Mouse (Mus musculus): ENCODE data around the gene Cfap61. TPM values are rescaled to one million over a fixed set of nuclear protein-coding genes. Genes with fewer than 3 reads are reported as not detected.

Gene Cfap61
- polyA plus RNA-seq, 1 experiment from 2014 or later, result 0.08 TPM

DNA sequence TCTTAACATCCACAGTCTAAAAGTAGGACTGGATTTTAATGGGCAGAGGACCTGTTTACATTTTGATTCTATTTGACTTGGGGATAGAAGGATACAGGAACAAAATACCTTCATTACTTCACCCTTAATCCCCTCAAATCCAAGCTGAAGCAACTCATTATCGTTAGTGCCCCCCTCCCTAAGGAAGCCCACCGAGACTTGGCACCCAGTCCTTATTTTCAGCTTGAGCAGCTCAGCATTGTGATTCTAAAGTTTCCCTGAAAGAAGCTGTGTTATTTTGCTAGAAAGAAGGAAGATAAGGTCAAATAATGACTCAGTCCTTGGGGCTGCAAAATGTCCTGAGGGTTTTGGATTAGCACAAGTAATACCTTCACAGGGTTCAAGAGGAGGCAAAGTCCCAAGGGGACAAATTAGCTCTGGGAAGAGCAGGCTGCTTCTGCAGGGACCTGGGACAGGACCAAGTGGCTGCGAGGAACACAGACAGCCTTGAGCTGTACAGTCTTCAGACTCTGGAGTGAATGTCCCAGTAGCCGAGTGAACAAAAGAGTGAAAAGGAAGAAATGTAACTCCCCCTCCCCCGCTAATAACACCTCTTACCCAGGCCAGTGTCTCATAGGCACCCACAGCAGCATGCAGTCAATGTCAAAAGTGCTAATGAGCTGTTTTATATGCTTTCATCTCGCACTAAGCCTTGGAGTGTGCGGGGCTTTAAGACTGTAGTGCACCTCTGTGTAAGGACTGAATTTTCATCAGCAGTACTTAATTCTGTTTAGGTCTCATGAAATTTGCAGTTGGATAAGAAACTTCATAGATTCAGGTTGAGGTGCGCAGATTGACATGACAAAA, 81.0 kb downstream of the Cfap61 start:
- Histone ChIP-seq H3K36me3 (ENCODE audit: control insufficient read depth, insufficient read depth, low read length) (no peaks in the 10 kb centered on the region), H3K4me1 (ENCODE audit: control insufficient read depth, insufficient read depth, low read length) (no peaks in the 10 kb centered on the region), H3K27ac (replicated peaks; ENCODE audit: low read depth, low read length) (no peak overlapping the region), H3K27me3 (ENCODE audit: control insufficient read depth, insufficient read depth, low read length) (no peaks in the 10 kb centered on the region), H3K4me2 (ENCODE audit: low read depth, severe bottlenecking) (no peak overlapping the region), H3K9ac (ENCODE audit: low read length) (no peak overlapping the region), H3K4me3 (ENCODE audit: low read depth, low read length) (no peak overlapping the region), H3K9me3 (ENCODE audit: control insufficient read depth, low read length) (no peaks in the 10 kb centered on the region)
- DNase-seq (ENCODE audit: low spot score) (no peak), ATAC-seq (ENCODE audit: insufficient number of reproducible peaks, low FRiP score, low TSS enrichment, low read depth) (no peak)
- 50% methylated on average over 8 of the region's 8 CpGs for WGBS

DNA sequence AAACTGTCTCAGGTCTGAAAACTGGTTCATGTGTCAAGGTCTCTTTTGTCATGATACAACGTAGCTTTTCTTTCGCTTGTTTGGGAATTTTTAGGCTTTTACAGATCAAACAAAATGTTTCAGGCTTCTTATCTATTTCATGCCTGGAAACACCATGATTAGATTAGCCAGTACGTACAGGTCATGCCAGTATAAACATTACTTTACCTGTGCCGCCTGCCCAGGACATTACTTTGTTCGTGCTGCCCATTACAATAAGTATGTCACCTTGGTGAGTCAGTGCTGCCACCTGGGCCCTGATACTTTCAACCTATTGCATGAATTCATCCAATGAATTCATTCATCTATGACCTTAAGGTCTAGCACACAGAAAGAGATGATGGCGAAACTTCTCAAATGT, 88.3 kb downstream of the Cfap61 start:
- H3K9ac ChIP-seq (ENCODE audit: low read length), result no peak overlapping the region
- H3K9me3 ChIP-seq (ENCODE audit: control insufficient read depth, low read length), result no peaks in the 10 kb centered on the region
- no peak overlapping the region for H3K27ac ChIP-seq (replicated peaks; ENCODE audit: low read depth, low read length)
- no peak overlapping the region for H3K4me2 ChIP-seq (ENCODE audit: low read depth, severe bottlenecking)
- 92% methylated on average over 6 of the region's 6 CpGs for WGBS
- H3K27me3 ChIP-seq (ENCODE audit: control insufficient read depth, insufficient read depth, low read length), result no peaks in the 10 kb centered on the region
- no peaks in the 10 kb centered on the region for H3K4me1 ChIP-seq (ENCODE audit: control insufficient read depth, insufficient read depth, low read length)
- no peaks in the 10 kb centered on the region for H3K36me3 ChIP-seq (ENCODE audit: control insufficient read depth, insufficient read depth, low read length)
- no peak overlapping the region for H3K4me3 ChIP-seq (ENCODE audit: low read depth, low read length)
- ATAC-seq (ENCODE audit: insufficient number of reproducible peaks, low FRiP score, low TSS enrichment, low read depth) (no peak), DNase-seq (ENCODE audit: low spot score) (no peak)

DNA sequence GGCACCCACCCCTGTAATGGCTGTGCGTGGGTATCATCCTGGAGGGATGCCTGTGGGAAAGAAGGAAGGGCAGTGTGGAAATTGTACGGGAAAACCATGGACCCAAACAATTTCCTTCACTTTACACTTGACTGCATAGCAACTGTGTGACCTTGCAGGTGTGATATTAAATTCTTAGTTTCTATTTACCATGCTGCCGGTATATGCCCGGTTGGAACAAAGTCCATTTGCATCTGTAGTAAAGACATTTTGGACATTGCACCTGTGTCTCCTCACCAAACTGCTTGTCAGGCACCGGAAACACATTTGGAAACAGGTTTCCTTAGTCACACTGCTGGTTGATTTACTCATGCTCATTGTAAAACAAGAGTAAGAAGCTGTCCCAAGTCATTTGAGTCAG, 109.1 kb downstream of the Cfap61 start:
- Histone ChIP-seq H3K27me3 (ENCODE audit: control insufficient read depth, insufficient read depth, low read length) (no peaks in the 10 kb centered on the region), H3K36me3 (ENCODE audit: control insufficient read depth, insufficient read depth, low read length) (no peaks in the 10 kb centered on the region), H3K9me3 (ENCODE audit: control insufficient read depth, low read length) (no peaks in the 10 kb centered on the region), H3K4me2 (ENCODE audit: low read depth, severe bottlenecking) (no peak overlapping the region), H3K4me1 (ENCODE audit: control insufficient read depth, insufficient read depth, low read length) (no peaks in the 10 kb centered on the region), H3K27ac (replicated peaks; ENCODE audit: low read depth, low read length) (no peak overlapping the region), H3K4me3 (ENCODE audit: low read depth, low read length) (no peak overlapping the region), H3K9ac (ENCODE audit: low read length) (no peak overlapping the region)
- no peak for DNase-seq (ENCODE audit: low spot score)
- WGBS, result 95% methylated on average over 5 of the region's 5 CpGs
- no peak for ATAC-seq (ENCODE audit: insufficient number of reproducible peaks, low FRiP score, low TSS enrichment, low read depth)

DNA sequence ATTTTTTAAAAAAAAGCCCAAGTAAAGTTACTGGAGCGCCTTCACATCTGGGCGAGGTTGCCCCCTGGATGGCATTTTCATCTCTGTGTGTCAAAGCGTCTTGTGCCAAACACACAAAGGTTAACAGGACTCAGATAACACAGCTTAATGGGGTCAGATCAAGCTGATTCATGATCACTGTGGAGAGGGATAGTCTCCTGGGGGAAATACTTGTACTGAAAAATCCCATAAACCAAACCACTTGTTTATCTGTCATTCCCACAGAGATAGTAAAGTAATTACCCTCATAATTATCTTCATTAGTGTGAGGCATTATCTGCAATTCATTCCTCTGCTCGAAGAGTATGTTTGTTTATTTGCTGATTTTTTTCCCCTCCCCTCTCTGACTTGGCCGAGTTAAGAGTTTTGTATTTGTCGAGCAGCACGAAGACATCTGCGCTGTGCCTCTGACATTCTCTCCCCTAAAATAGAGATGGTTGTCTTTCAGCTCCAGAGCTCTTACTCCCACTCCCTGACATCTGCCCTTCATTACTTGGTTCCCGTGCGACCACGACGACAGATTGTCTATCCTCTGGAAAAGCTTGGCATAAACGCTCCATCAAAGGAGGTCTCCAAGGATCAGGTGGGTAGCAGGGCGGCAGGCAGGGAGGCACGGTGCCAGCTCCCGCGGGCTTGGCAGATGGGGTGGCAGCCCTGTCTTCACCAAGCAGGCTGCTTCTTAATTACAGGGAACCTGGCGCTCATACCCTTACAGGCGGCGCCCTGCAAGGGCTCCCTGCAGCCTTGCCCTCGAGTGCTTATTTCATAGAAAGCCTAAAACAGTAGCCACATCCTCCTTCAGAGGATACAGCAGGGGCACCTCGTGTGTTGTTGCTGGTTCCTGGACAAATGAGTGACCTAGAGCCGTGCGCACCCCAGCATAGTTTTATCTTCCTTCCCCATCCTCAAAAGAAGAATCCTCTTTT, 110.6 kb downstream of the Cfap61 start:
- ATAC-seq (ENCODE audit: insufficient number of reproducible peaks, low FRiP score, low TSS enrichment, low read depth) (no peak), DNase-seq (ENCODE audit: low spot score) (no peak)
- no peak overlapping the region for H3K9ac ChIP-seq (ENCODE audit: low read length)
- no peak overlapping the region for H3K27ac ChIP-seq (replicated peaks; ENCODE audit: low read depth, low read length)
- H3K4me2 ChIP-seq (ENCODE audit: low read depth, severe bottlenecking), result no peak overlapping the region
- H3K4me1 ChIP-seq (ENCODE audit: control insufficient read depth, insufficient read depth, low read length), result no peaks in the 10 kb centered on the region
- H3K4me3 ChIP-seq (ENCODE audit: low read depth, low read length), result no peak overlapping the region
- H3K9me3 ChIP-seq (ENCODE audit: control insufficient read depth, low read length), result no peaks in the 10 kb centered on the region
- H3K36me3 ChIP-seq (ENCODE audit: control insufficient read depth, insufficient read depth, low read length), result no peaks in the 10 kb centered on the region
- 39% methylated on average over 24 of the region's 24 CpGs for WGBS
- no peaks in the 10 kb centered on the region for H3K27me3 ChIP-seq (ENCODE audit: control insufficient read depth, insufficient read depth, low read length)

DNA sequence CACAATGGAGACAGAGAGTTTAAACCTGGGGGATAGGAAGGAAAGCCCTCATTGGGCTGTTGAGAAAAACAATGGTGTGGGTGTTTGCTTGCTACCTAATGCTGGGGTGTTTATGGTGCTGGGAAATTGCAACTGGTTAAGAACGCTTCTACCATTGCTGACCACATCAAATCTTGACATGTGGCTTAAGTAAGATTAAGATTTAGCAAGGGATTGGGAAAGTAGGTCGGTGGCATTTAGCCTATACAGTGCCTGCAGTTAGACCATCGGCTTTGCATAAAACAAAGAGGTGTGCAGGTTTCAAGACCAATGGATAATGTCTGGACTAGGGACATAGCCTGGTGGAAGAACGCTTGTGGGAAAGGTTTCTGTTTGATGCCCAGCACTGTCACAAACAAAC, 113.1 kb downstream of the Cfap61 start:
- Histone ChIP-seq H3K4me1 (ENCODE audit: control insufficient read depth, insufficient read depth, low read length) (no peaks in the 10 kb centered on the region), H3K4me2 (ENCODE audit: low read depth, severe bottlenecking) (no peak overlapping the region), H3K36me3 (ENCODE audit: control insufficient read depth, insufficient read depth, low read length) (no peaks in the 10 kb centered on the region), H3K9me3 (ENCODE audit: control insufficient read depth, low read length) (no peaks in the 10 kb centered on the region), H3K9ac (ENCODE audit: low read length) (no peak overlapping the region), H3K27me3 (ENCODE audit: control insufficient read depth, insufficient read depth, low read length) (no peaks in the 10 kb centered on the region), H3K27ac (replicated peaks; ENCODE audit: low read depth, low read length) (no peak overlapping the region), H3K4me3 (ENCODE audit: low read depth, low read length) (no peak overlapping the region)
- 79% methylated on average over 4 of the region's 4 CpGs for WGBS
- ATAC-seq (ENCODE audit: insufficient number of reproducible peaks, low FRiP score, low TSS enrichment, low read depth), result no peak
- DNase-seq (ENCODE audit: low spot score), result no peak

DNA sequence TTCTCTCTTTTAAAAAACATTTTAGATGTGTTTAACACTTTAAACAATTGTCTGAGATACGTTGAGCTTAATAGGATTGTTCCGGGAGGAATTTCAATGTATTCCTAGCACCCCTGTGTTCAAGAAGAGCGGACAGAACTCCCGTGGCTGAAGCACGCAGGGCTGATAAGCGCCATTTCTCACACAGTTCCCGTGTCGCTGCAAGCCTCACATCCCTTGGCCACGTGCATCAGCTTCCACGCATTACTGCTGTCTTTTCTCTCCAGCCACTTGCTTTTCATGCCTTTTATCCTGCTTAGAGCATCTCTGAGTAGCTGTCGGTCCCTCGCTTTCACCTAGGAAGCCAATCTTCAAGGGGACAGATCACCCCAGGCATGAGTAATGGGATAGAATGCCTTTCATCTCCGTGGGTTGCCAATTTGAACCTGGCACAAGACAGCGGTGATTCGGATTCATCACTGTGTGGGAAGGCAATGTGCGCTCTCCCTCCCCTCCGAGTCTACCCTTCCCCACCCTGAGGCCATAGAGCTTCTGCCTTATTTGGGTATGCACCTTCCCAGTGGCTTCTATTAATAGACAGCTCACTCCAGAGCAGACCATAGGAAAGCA, 113.7 kb downstream of the Cfap61 start:
- Histone ChIP-seq H3K27ac (replicated peaks; ENCODE audit: low read depth, low read length) (no peak overlapping the region), H3K9ac (ENCODE audit: low read length) (no peak overlapping the region), H3K27me3 (ENCODE audit: control insufficient read depth, insufficient read depth, low read length) (no peaks in the 10 kb centered on the region), H3K9me3 (ENCODE audit: control insufficient read depth, low read length) (no peaks in the 10 kb centered on the region), H3K4me2 (ENCODE audit: low read depth, severe bottlenecking) (no peak overlapping the region), H3K4me3 (ENCODE audit: low read depth, low read length) (no peak overlapping the region), H3K4me1 (ENCODE audit: control insufficient read depth, insufficient read depth, low read length) (no peaks in the 10 kb centered on the region), H3K36me3 (ENCODE audit: control insufficient read depth, insufficient read depth, low read length) (no peaks in the 10 kb centered on the region)
- ATAC-seq (ENCODE audit: insufficient number of reproducible peaks, low FRiP score, low TSS enrichment, low read depth) (no peak), DNase-seq (ENCODE audit: low spot score) (no peak)
- WGBS, result 64% methylated on average over 17 of the region's 17 CpGs

DNA sequence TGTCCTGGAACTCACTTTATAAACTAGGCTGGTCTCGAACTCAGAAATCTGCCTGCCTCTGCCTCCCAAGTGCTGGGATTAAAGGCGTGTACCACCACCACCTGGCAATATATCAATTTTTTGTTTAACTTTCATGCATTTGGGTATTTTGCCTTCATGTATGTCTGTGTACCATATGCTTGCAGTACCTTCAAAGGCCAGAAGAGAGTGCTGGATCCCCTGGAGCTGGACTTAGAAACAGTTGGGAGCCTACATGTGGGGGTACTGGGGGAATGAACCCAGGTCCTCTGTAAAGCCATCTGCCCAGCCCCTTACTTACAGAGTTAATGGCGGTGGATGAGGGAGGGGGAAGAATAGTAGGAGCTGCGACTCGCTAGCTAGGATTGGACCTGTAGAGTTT, 114.8 kb downstream of the Cfap61 start:
- Histone ChIP-seq H3K27me3 (ENCODE audit: control insufficient read depth, insufficient read depth, low read length) (no peaks in the 10 kb centered on the region), H3K4me1 (ENCODE audit: control insufficient read depth, insufficient read depth, low read length) (no peaks in the 10 kb centered on the region), H3K27ac (replicated peaks; ENCODE audit: low read depth, low read length) (no peak overlapping the region), H3K4me2 (ENCODE audit: low read depth, severe bottlenecking) (no peak overlapping the region), H3K36me3 (ENCODE audit: control insufficient read depth, insufficient read depth, low read length) (no peaks in the 10 kb centered on the region), H3K9me3 (ENCODE audit: control insufficient read depth, low read length) (no peaks in the 10 kb centered on the region), H3K4me3 (ENCODE audit: low read depth, low read length) (no peak overlapping the region), H3K9ac (ENCODE audit: low read length) (no peak overlapping the region)
- DNase-seq (ENCODE audit: low spot score) (no peak), ATAC-seq (ENCODE audit: insufficient number of reproducible peaks, low FRiP score, low TSS enrichment, low read depth) (no peak)
- 85% methylated on average over 5 of the region's 5 CpGs for WGBS

DNA sequence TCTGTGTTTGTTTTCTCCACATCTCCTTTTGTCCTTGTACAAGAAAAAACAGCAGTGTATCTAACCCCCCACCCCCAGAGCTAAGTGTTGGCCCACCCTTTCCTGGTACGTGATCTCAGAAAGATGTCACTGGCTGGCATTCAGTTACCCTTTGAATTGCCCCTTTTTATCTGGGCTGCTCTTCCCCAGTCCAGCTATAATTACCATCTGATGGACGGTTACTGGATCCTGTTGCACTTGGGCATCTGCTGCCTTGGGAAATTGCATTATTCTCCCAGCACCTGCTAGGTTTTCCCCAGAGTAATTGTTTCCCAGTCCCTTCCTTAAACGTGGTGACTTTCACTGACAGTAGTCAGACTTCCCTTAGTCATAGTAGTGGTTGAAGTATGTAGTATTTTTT, 115.5 kb downstream of the Cfap61 start:
- no peak for DNase-seq (ENCODE audit: low spot score)
- ATAC-seq (ENCODE audit: insufficient number of reproducible peaks, low FRiP score, low TSS enrichment, low read depth), result no peak
- 35% methylated on average over 3 of the region's 3 CpGs for WGBS

More for the DNA sequence above, 115.5 kb downstream of the Cfap61 start:
- no peak overlapping the region for H3K4me2 ChIP-seq (ENCODE audit: low read depth, severe bottlenecking)
- no peak overlapping the region for H3K9ac ChIP-seq (ENCODE audit: low read length)
- H3K4me1 ChIP-seq (ENCODE audit: control insufficient read depth, insufficient read depth, low read length), result no peaks in the 10 kb centered on the region
- H3K9me3 ChIP-seq (ENCODE audit: control insufficient read depth, low read length), result no peaks in the 10 kb centered on the region
- H3K27ac ChIP-seq (replicated peaks; ENCODE audit: low read depth, low read length), result no peak overlapping the region
- H3K27me3 ChIP-seq (ENCODE audit: control insufficient read depth, insufficient read depth, low read length), result no peaks in the 10 kb centered on the region
- no peaks in the 10 kb centered on the region for H3K36me3 ChIP-seq (ENCODE audit: control insufficient read depth, insufficient read depth, low read length)
- H3K4me3 ChIP-seq (ENCODE audit: low read depth, low read length), result no peak overlapping the region
